Mouse (Mus musculus) retina, postnatal 1 day (tissue): ENCODE data around the gene Vmn2r107.

Source experiments
- DNase-seq: peaks from one replicate; pipeline ENCODE4 v3.0.0-alpha.2; 2012

Vmn2r107 gene

GRCm38 (mm10) chr17:20344942-20345341, at the start of gene Vmn2r107:
Gene Vmn2r107 (plus strand): TSS chr17:20345242.
- no peak for DNase-seq

- DNase-seq: no peak
These were observed 39.3 kb upstream of the Vmn2r107 start for GRCm38 (mm10) chr17:20305790-20306189.

GRCm38 (mm10) chr17:20399105-20399504, 54.1 kb downstream of the Vmn2r107 start:
- DNase-seq: no peak

GRCm38 (mm10) chr17:20413846-20414245, 68.8 kb downstream of the Vmn2r107 start, which contains the start of gene Vmn1r224:
Gene Vmn1r224 (plus strand): TSS chr17:20414146.
- no peak for DNase-seq
